Mouse (Mus musculus) embryonic fibroblast, embryonic 13.5 days (primary cell): ENCODE data around the gene Orc5. TPM values are rescaled to one million over a fixed set of nuclear protein-coding genes. Genes with fewer than 3 reads are reported as not detected.

Experiments
- H3K27ac ChIP-seq: 2 replicates; pipeline ENCODE4 v1.5.1; 2012; ENCODE audit warnings: low read length, control low read depth, inconsistent platforms; ENCODE audit not compliant: insufficient read depth
- H3K4me1 ChIP-seq: 2 replicates; pipeline ENCODE4 v1.6.1; 2011; ENCODE audit warnings: low read length; ENCODE audit not compliant: control insufficient read depth, insufficient read depth
- H3K4me3 ChIP-seq: 2 replicates; pipeline ENCODE4 v1.5.1; 2011; ENCODE audit warnings: mild to moderate bottlenecking, control low read depth, low read length; ENCODE audit not compliant: insufficient read depth
- CTCF ChIP-seq: IDR thresholded peaks from 2 replicates; pipeline ENCODE4 v1.5.1; 2011; ENCODE audit warnings: mild to moderate bottlenecking, control low read depth, low read length, moderate library complexity, borderline replicate concordance; ENCODE audit not compliant: insufficient read depth
- POLR2A ChIP-seq: IDR thresholded peaks from 2 replicates; pipeline ENCODE4 v1.6.1; 2011; ENCODE audit warnings: low read depth, mild to moderate bottlenecking, control low read depth, low read length, moderate library complexity
- polyA plus RNA-seq: library from polyadenylated mRNA; stranded (reverse); fragments of >200 nt; gene quantifications from 2 replicates; pipeline ENCODE4 v1.2.4, GENCODE M21; 2011; ENCODE audit warnings: low read depth; ENCODE audit not compliant: missing spikeins, insufficient read length

Gene Orc5
- 23.2 and 27.9 TPM in 2 replicates for polyA plus RNA-seq

DNA sequence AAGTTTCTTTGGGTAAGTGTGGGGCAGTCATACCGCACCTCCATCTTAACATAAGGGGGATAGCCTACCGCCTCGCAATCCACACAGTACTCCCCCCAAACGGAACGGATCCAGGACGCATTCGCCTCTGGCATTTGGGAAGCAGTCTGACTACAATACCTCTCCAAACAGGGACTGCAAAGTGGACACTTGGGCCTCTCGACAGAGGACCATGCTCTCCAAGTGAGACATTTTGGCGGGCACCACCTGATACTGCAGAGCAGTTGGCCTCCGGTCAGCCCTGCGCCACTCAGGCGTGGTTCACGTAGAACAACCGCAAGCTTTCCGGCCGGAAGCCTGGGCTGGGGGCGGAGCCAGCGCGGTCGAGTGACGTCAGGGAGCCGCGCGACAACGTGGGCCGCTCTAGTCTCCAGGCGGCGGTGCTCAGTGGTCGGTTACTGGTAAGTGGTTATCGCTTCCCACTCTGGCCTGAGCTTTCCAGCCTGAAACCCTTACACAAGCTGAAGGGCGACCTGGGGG, at the start of gene Orc5:
Gene Orc5, minus strand, starts transcription at position 397 of the 519 bp plus-strand sequence.
- no peaks in the 10 kb centered on the region for H3K4me1 ChIP-seq
- peak; percentile 97 for TF ChIP-seq POLR2A
- TF ChIP-seq CTCF, result no peak
- H3K4me3 ChIP-seq, result peak within 1 kb of the TSS; percentile 73
- peak within 1 kb of the TSS; percentile 36; the same call in 1 of the 2 replicates for H3K27ac ChIP-seq

- H3K27ac ChIP-seq, result peak overlapping the region; percentile 99
- H3K4me3 ChIP-seq, result no peak overlapping the region
- TF ChIP-seq CTCF, result no peak
- TF ChIP-seq POLR2A, result no peak
- H3K4me1 ChIP-seq, result peaks cover 4% of the 10 kb centered on the region; the same call in 1 of the 2 replicates
Observed at GRCm38 (mm10) chr5:22596981-22597380, 46.8 kb upstream of the Orc5 start.

DNA sequence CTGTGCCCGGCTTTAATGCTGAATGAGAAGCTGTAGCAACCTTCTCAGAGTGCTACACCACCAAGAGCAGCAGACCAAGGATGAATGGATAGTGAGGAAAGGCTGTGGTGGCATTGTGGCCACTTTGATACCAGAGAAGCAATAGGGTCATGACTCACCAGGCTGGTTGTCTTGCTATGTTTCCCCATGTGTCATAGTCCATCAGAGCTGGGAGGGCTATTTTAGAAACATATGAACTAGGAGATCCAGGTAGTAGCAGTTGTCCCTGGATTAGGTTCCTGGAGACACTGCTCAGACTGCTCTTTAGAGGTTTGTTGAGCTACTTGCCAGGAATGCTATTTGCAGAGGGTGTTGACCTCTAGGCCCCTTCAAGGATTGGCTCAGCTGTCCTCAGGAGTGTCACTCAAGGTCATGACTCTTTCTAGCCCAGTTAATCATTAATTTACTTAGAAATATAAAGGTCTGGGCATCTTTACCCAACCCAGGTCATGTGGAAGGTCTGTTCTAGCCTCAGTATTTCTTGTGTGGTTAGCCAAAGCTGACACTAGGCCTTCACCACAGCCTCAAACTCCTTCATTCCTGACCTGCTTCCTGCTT, 39.2 kb upstream of the Orc5 start:
- Histone ChIP-seq H3K4me3 (no peak overlapping the region), H3K4me1 (no peaks in the 10 kb centered on the region), H3K27ac (no peak overlapping the region)
- TF ChIP-seq POLR2A, result no peak
- no peak for TF ChIP-seq CTCF

DNA sequence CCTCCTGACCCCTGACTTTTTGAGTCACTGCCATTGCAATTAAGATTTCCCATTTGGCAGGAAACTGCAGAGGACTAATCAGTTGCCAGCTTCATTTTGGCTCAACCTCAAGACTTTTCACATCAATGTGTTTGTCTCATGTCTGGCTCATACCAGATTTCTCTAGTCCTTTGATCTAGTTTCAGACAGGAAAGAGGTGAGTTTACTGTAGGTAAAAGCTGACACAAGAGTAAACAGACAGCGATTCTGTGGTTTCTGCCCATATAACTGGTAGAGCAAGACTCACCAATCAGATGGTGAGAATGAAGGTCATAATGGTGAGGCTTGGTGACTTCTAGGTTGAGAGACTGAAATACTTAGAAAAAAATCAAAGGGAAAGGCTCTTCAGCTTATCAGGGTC, 37.3 kb upstream of the Orc5 start:
- no peak for TF ChIP-seq CTCF
- H3K4me3 ChIP-seq, result no peak overlapping the region

DNA sequence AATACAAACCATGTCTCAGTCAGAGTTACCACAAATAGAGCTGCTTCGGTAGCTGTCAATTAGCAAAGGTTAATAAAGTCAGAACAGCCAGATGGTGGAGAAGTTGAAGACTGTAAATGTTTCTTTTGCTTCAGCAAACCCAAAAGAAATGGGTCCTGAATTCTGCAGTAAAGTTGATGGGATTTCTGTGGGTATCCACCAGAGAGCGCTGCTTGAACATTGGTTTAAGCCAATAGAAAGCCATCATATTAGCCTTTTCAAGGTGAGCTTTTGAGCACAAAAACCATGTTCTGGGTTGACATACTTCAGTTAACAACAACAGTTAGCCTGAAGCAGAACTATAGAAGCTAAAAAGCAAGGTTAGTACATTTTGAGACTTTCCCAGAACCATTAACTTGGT, 34.3 kb upstream of the Orc5 start:
- TF ChIP-seq CTCF (no peak), POLR2A (no peak)

More for the DNA sequence above, 37.3 kb upstream of the Orc5 start:
- no peaks in the 10 kb centered on the region for H3K4me1 ChIP-seq
- H3K27ac ChIP-seq, result no peak overlapping the region

GRCm38 (mm10) chr5:22578011-22578410, 27.8 kb upstream of the Orc5 start:
- Histone ChIP-seq H3K4me3 (no peak overlapping the region), H3K27ac (no peak overlapping the region), H3K4me1 (peaks cover 9% of the 10 kb centered on the region; the same call in 1 of the 2 replicates)
- TF ChIP-seq CTCF (no peak), POLR2A (no peak)

More for the DNA sequence above, 34.3 kb upstream of the Orc5 start:
- no peak overlapping the region for H3K27ac ChIP-seq
- H3K4me1 ChIP-seq, result no peaks in the 10 kb centered on the region
- H3K4me3 ChIP-seq, result no peak overlapping the region

DNA sequence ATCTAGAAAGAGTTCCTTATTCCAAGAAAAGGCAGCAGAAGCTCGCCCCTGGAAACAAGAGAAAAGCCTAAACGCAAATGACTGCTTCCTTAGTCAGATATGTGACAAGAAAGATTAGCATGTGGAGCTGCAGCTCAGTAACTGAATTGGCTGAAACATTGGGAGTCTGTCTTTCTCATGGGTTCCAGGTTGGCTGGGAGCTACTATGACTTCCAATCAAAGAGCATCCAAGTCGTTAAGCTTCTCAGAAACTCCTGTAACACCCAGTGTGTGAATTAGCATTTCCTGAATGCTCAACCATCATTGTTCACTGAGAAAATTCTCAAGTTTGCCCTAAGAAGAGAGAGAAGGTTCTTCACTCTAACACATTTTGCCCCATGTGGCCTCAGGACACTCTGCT, 24.5 kb upstream of the Orc5 start:
- H3K4me1 ChIP-seq, result peaks cover 9% of the 10 kb centered on the region; the same call in 1 of the 2 replicates
- no peak overlapping the region for H3K4me3 ChIP-seq
- H3K27ac ChIP-seq, result peak overlapping the region; percentile 52; the same call in 1 of the 2 replicates
- TF ChIP-seq CTCF (no peak), POLR2A (no peak)

DNA sequence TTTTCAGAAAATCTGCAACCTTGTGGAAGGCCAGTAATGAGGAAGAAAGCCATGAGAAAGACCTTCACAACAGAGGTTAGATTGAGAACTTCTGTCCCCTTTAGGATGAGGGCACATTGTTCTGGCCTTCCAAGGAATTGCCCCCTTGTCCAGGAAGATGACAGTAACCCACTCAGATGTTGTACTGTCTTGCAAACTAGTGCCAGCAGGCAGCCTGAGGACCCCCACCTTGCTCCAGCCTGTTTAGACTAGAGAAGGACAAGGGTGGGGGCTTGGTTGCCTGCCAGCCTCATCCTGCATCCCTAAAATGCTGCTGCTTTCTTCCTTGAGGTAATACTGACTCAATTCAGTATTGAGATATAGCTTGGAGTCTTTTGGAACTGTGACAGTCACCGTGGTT, 23.9 kb upstream of the Orc5 start:
- no peak for TF ChIP-seq CTCF
- no peak for TF ChIP-seq POLR2A

GRCm38 (mm10) chr5:22573696-22574095, 23.5 kb upstream of the Orc5 start:
- no peak overlapping the region for H3K4me3 ChIP-seq

More for the DNA sequence above, 23.9 kb upstream of the Orc5 start:
- Histone ChIP-seq H3K4me1 (peaks cover 9% of the 10 kb centered on the region; the same call in 1 of the 2 replicates), H3K27ac (peak overlapping the region; percentile 86), H3K4me3 (no peak overlapping the region)

GRCm38 (mm10) chr5:22572881-22573280, 22.7 kb upstream of the Orc5 start:
- H3K27ac ChIP-seq, result peak overlapping the region; percentile 48; the same call in 1 of the 2 replicates
- no peak overlapping the region for H3K4me3 ChIP-seq
- TF ChIP-seq POLR2A (no peak), CTCF (no peak)
- peaks cover 9% of the 10 kb centered on the region; the same call in 1 of the 2 replicates for H3K4me1 ChIP-seq

More at GRCm38 (mm10) chr5:22573696-22574095, 23.5 kb upstream of the Orc5 start:
- Histone ChIP-seq H3K27ac (peak overlapping the region; percentile 86), H3K4me1 (peaks cover 9% of the 10 kb centered on the region; the same call in 1 of the 2 replicates)
- no peak for TF ChIP-seq POLR2A
- TF ChIP-seq CTCF, result no peak
